Mouse (Mus musculus) stomach, postnatal 0 days (tissue): Measurements from ENCODE around the gene Dll3.

Experiments
- CTCF ChIP-seq: IDR thresholded peaks from 2 replicates; pipeline ENCODE4 v1.5.1; 2016; ENCODE audit warnings: antibody characterized with exemption, low read depth, mild to moderate bottlenecking, moderate library complexity
- EP300 ChIP-seq: optimal IDR thresholded peaks from 2 replicates; pipeline ENCODE3; 2016; ENCODE audit warnings: antibody characterized with exemption

DNA sequence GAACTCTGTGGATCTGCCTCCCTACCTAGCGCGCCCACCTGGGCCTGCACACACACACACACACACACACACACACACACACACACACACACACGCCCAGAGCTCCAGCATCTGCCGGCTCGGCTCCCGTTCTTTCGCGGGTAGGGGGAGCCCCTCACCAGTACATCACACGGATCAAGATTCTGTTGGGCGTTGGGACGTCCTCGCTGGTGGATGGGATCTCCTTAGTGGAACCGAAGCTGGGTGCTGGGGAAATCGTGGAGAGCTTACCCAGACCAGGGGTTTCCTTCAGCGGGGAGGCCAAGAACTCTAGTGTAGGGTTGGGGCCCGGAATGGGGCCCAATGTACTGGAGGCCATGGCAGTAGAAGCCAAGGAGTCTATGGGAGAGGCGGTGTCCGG, 11.9 kb downstream of the Dll3 start:
- peak; percentile 40 for TF ChIP-seq CTCF
- TF ChIP-seq EP300, result no peak
